Mouse (Mus musculus) G1E-ER4 (cell line): ENCODE data around the gene Kcnq1. TPM values are rescaled to one million over a fixed set of nuclear protein-coding genes. Genes with fewer than 3 reads are reported as not detected.

Experiments used
- GATA1 ChIP-seq: IDR thresholded peaks from one replicate; pipeline ENCODE4 v1.8.0; 2012; ENCODE audit warnings: low read length, inconsistent platforms
- polyA plus RNA-seq: library from polyadenylated mRNA; stranded (reverse); fragments of >175 nt; gene quantifications from 2 replicates; pipeline ENCODE4 v1.2.3, GENCODE M21; 2012

Kcnq1 gene
- polyA plus RNA-seq, 1 experiment: not detected

DNA sequence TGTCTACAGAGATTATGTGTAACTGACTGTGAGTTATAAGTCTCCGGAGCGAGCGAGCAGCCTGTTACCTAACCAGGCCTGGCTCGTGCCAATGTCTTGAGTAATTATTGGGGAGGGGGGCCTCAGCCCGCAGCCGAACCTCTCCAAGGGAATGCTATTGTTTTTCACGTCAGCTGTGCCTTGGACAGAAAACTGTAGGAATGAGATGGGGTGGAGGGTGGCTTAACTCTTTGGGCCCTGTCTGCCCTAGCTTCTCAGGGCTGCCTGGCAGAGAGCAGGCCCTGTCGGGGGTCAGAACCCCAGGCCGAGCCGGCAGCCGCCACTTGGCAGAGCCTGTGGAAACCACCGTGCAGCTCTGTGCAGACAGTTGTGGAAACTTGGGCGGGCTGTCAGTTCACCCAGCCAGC is 302.5 kb downstream of the Kcnq1 start:
- TF ChIP-seq GATA1: no peak

DNA sequence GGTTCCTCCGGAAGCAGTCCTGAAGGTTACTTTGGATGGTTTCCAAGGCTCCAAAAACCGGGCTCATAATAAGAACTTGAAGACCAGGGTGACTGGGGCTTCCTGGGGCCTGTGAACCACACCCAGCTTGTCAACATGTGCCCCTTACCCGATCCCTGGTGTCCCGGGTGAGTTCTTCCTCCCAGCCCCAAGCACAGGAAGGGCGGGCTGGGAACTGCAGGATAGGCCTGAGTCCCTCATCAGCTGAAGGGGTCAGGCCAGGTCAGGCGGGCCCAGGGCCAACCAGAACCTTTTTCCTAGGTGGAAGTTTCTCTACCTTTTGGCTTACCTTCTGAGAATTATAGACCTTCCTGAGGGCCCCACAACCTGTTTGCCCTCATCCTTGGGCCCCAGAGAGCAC is 306.4 kb downstream of the Kcnq1 start:
- TF ChIP-seq GATA1: no peak

- no peak for TF ChIP-seq GATA1
Observed at GRCm38 (mm10) chr7:143415070-143415469, 308.9 kb downstream of the Kcnq1 start.

DNA sequence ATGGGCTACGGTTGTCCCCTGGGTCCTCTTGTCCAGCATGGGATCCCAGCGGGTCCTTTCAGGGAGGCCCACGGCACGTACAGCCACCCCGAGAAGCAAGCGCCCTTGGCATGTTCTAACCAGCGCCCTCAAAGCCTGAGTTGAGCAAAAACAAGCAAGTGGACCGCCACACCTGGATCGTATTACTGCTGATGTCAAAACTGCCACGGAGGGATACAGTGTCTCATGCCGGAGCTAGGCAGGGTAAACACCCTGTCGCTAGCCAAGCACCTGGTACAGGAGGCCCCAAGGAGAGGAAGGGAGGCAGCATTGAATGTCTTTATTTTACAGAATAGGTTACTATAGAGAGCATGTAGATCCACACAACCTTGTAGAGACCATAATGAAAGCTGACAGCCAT is 310.2 kb downstream of the Kcnq1 start:
- no peak for TF ChIP-seq GATA1

- TF ChIP-seq GATA1: no peak
Observed at GRCm38 (mm10) chr7:143417875-143418274, 311.7 kb downstream of the Kcnq1 start.

DNA sequence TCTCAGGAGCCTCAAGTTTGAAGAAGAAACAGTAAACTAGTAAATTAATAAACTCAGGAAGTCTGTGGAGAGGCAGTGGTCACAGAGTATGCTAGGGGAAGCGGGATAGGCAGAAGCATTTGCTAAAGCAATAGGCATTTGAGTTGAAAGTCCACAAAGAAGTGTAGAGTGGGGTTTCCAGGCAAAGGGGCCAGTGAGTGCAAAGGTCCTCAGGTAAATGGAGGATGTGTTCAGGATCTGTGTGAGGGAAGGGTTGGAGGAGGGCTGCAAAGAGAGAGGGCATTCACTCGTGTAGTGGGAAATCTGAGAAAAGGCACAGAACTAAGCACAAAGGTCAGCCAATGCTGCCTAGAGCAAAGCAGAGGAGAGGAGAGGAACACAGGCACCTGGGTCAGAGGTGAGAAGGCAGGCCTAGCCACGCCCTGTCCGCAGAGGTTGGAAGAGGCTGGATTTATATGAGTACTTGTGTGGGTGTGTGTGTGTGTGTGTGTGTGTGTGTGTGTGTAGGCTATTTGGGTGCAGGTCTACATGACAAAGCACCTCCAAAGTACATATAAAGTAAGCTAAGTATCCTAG is 313.5 kb downstream of the Kcnq1 start:
- no peak for TF ChIP-seq GATA1

GRCm38 (mm10) chr7:143428142-143428813 is 322.1 kb downstream of the Kcnq1 start:
- no peak for TF ChIP-seq GATA1

- TF ChIP-seq GATA1: no peak
Observed at GRCm38 (mm10) chr7:143428814-143429499, 322.8 kb downstream of the Kcnq1 start.

DNA sequence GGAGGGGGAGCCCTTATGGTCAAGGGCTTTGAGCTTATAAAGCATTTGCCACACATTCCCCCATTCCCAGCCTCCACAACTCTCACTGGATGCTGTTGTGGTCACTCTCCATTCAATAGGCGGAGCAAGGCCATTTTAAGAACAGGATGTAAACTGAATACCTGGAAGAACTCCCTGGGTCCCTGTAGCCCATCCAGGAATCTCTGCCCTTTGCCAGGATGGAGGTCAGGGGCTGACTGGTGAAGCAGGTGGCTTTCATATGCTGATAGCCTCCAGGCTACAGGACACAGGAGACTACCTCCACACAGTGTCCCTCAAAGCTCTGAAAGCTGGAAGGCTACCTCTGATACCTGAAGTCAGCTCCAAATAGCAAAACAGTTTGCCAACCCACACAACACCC is 326.5 kb downstream of the Kcnq1 start:
- no peak for TF ChIP-seq GATA1

GRCm38 (mm10) chr7:143433331-143433730 is 327.2 kb downstream of the Kcnq1 start:
- TF ChIP-seq GATA1: no peak

GRCm38 (mm10) chr7:143437231-143437893 is 331.2 kb downstream of the Kcnq1 start:
- no peak for TF ChIP-seq GATA1

DNA sequence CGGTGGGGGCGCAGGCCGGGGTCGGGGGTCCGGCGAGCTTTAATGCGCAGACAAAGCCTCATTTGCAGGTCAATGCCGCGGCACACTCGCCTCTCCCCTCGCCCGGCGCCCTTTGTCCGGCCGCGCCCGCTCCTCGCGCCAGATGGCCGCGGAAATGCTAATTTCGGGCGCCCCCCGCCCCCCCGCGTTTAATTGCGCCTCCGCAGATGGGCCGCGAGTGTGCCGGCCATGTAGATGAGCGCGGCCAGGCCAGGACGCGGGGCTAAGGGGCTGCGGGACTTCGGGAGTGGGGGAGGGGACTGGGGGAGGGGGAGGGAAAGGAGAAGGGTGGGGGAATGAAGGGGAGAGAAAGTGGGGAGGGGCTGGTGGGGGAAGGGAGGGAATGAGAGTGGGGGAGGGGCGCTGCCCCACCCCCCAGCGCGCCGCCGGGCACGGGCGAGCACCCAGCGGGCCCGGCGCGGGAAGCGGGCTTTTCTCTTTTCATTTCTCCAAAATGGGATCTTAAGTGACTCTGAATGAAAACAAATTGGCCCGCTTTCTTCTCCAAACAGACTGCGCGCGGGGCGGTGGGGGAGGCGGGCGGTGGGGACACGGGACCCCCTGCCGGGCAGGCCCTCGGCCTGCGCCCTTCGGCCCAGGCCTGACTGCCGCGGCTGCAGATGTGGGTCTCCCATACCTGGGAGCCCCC is 331.9 kb downstream of the Kcnq1 start:
- TF ChIP-seq GATA1: no peak

GRCm38 (mm10) chr7:143438965-143439364 is 332.8 kb downstream of the Kcnq1 start:
- no peak for TF ChIP-seq GATA1

GRCm38 (mm10) chr7:143444580-143444954 is 338.4 kb downstream of the Kcnq1 start:
- TF ChIP-seq GATA1: no peak

GRCm38 (mm10) chr7:143444955-143445648 is 338.9 kb downstream of the Kcnq1 start:
- TF ChIP-seq GATA1: no peak
